Mouse (Mus musculus) myocyte (in vitro differentiated cells): ENCODE measurements around the gene Dbh.

ENCODE experiments used
- E2F4 ChIP-seq: IDR thresholded peaks from one replicate; pipeline ENCODE4 v1.6.1; 2011; ENCODE audit warnings: mild to moderate bottlenecking, control low read depth, moderate library complexity; ENCODE audit not compliant: insufficient read depth
- MAX ChIP-seq: IDR thresholded peaks from one replicate; pipeline ENCODE4 v1.6.1; 2011; ENCODE audit warnings: low read depth, mild to moderate bottlenecking, control low read depth
- MYOD1 ChIP-seq, 3 experiments: IDR thresholded peaks; one replicate each; pipeline ENCODE4 v1.6.1; 2011; ENCODE audit warnings: control low read depth in 2 of 3, low read depth in 2 of 3, mild to moderate bottlenecking in 2 of 3, moderate library complexity in 1 of 3; ENCODE audit not compliant: insufficient read length in 2 of 3, control insufficient read depth in 1 of 3
- POLR2A ChIP-seq: IDR thresholded peaks from one replicate; pipeline ENCODE4 v1.6.1; 2011; ENCODE audit warnings: low read depth, mild to moderate bottlenecking, control low read depth, moderate library complexity; ENCODE audit not compliant: insufficient read length
- POLR2AphosphoS2 ChIP-seq: IDR thresholded peaks from one replicate; pipeline ENCODE4 v1.6.1; 2011; ENCODE audit warnings: low read depth, control low read depth; ENCODE audit not compliant: insufficient read length
- TCF12 ChIP-seq: IDR thresholded peaks from one replicate; pipeline ENCODE4 v1.6.1; 2011; ENCODE audit warnings: mild to moderate bottlenecking, control low read depth; ENCODE audit not compliant: poor library complexity, insufficient read depth, severe bottlenecking
- USF1 ChIP-seq: IDR thresholded peaks from one replicate; pipeline ENCODE4 v1.6.1; 2011; ENCODE audit warnings: low read depth, mild to moderate bottlenecking, control low read depth, moderate library complexity

DNA sequence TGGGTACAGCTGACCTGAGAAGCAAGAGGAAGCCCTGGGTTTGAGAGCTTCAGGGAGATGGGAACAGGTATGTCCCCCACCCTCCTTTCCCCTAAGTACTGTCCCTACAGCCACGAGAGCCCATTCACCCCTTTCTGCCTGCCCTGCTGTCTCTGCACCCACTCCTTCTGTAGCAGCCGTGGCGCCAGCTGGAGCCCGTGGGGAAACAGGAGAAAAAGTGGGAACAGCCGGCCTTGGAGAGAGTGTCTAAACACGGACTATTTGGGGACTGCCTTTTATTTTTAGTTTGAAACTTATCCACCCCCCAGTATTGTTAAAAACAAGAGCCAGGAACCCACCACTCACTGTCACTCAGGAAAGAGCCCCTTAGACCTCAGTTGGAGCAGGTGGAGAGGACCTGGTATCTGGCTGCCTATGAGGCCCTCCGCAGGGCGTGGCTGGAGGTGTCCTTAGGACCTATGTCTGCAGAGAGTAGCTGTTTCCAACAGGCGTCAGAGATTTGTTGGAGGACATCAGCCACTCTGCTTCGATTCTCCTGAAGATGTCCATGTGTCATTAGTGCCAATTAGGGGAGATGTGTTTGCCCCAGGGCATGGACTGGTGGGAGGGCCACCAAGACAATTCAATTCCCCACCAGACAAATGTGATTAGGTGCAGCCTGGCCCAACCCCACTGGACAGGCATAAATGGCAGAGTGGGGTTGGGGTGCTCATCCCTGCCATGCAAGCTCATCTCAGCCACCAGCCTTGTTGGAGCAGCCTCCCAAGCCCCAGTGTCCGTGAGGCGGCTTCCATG, at the start of gene Dbh:
- no peak for TF ChIP-seq POLR2AphosphoS2
- no peak for TF ChIP-seq POLR2A
- TF ChIP-seq E2F4, result no peak
- TF ChIP-seq MYOD1 (IDR thresholded peaks at IDR 0.05; ENCODE audit: control insufficient read depth in 1 of 3, insufficient read length in 2 of 3, low read depth in 2 of 3), result no peak
- TF ChIP-seq MAX, result no peak
- no peak for TF ChIP-seq TCF12
- no peak for TF ChIP-seq USF1
